Mouse (Mus musculus) adrenal gland (tissue): ENCODE results near the gene Xrcc3.

Experiments
- intact Hi-C: fragments of 180-260 bp; cut with DNase I; formaldehyde crosslinking; loops from one replicate; pipeline ENCODE4 v1.15.1; 2025

Gene Xrcc3

GRCm38 (mm10) chr12:111753347-111753746, 60.3 kb downstream of the Xrcc3 start:
- intact Hi-C loops = no loop called here
